Mouse (Mus musculus) embryonic facial prominence, embryonic 10.5 days (tissue): ENCODE measurements around the gene Ptges2. TPM values are rescaled to one million over a fixed set of nuclear protein-coding genes. Genes with fewer than 3 reads are reported as not detected.

Source experiments
- DNase-seq: peaks from one replicate; pipeline ENCODE4 v3.0.0-alpha.2; 2017; ENCODE audit warnings: low spot score
- H3K27ac ChIP-seq: fragments of 300-500 bp; sonication (generic); replicated peaks from 2 replicates; pipeline ENCODE4 v1.5.1; 2016; ENCODE audit warnings: mild to moderate bottlenecking
- H3K27me3 ChIP-seq: fragments of 300-500 bp; sonication (generic); replicated peaks from 2 replicates; pipeline ENCODE4 v1.6.1; 2016; ENCODE audit warnings: low read depth, mild to moderate bottlenecking; ENCODE audit not compliant: poor library complexity, severe bottlenecking
- H3K36me3 ChIP-seq: fragments of 300-500 bp; sonication (generic); replicated peaks from 2 replicates; pipeline ENCODE4 v1.6.1; 2016; ENCODE audit warnings: mild to moderate bottlenecking, moderate library complexity
- H3K4me1 ChIP-seq: fragments of 300-500 bp; sonication (generic); 2 replicates; pipeline ENCODE4 v1.6.1; 2016
- H3K4me3 ChIP-seq: fragments of 300-500 bp; sonication (generic); 2 replicates; pipeline ENCODE4 v1.5.1; 2016; ENCODE audit warnings: mild to moderate bottlenecking, moderate library complexity
- H3K9me3 ChIP-seq: fragments of 300-500 bp; sonication (generic); 2 replicates; pipeline ENCODE4 v1.6.1; 2016; ENCODE audit warnings: mild to moderate bottlenecking
- WGBS: fragments of 180-500 bp; shearing (Covaris S2); methylation state at CpG from one replicate; pipeline ENCODE4 v1.1.7; 2016; 5-methylcytosine and 5-hydroxymethylcytosine counted together
- polyA plus RNA-seq: library from polyadenylated mRNA; unstranded; fragments of >200 nt; fragmentation: Nextera tagmentation; extraction: Ambion mirVana; gene quantifications from 2 replicates; pipeline ENCODE4 v1.2.1, GENCODE M21; 2016

Ptges2 gene
- polyA plus RNA-seq, 1 experiment from 2014 or later = 32.5 TPM

DNA sequence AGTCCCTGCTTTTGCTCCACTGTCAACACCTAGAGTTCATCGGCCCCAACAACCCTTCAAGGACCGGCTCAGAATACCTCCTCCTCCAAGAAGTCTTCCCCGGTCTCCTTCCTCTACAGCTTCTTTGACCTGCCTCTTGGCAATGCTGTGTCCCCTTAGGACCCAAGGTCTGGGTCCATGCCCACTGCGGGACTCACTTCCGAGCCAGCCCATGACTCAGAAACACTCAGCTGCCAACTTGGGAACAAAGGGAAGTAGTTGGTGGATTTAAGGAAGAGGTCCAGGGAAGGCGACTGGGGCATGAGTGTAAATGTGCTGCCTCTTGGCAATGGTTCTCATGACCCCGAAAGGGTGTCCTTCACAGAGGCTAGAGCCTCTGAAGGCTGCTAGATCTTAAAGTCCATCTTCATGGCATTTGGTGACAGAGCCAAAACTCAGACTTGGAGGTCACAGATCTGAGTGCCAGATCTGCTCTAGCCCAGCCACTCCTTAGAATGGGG is 15.6 kb upstream of the Ptges2 start:
- H3K27ac ChIP-seq = no peak overlapping the region
- peaks cover 37% of the 10 kb centered on the region for H3K27me3 ChIP-seq
- no peak for DNase-seq
- peaks cover 16% of the 10 kb centered on the region for H3K4me1 ChIP-seq
- 94% methylated on average over 7 of the region's 7 CpGs for WGBS
- H3K9me3 ChIP-seq = no peaks in the 10 kb centered on the region
- H3K4me3 ChIP-seq = no peak overlapping the region
- peaks cover 49% of the 10 kb centered on the region for H3K36me3 ChIP-seq

DNA sequence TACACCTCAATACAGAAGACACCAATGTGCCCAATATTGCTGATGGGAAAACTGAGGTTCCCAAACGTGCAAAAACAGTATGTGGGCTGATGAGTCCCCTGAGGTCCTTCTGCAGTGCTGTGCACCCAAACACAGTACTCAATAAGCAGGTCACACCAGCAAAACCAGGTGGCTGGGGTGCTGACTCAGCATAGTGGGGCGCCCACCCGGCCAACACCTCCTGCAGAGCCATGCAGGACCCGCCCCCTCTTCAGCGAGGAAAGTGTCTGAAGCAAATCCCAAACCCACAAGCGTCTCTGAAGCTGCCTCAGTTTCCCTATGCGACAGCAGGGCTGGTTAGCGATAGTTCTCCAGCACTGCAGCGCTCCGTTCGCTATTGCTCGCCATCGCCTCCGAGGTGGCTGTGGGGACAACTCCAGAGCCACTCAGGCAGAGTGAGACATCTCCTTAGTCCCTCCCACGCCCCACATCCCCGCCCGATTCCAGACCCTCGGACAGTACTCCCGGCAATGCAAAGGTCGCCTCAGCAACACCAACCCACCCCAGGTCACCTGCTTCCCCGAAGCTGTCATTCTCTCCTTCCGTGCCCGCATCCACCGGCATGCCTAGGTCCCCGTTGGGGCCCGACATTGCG is 14.4 kb upstream of the Ptges2 start:
- H3K4me3 ChIP-seq = peak overlapping the region; percentile 71
- H3K36me3 ChIP-seq = peaks cover 37% of the 10 kb centered on the region
- DNase-seq = no peak
- no peaks in the 10 kb centered on the region for H3K9me3 ChIP-seq
- peak overlapping the region; percentile 42 for H3K27ac ChIP-seq
- 1% methylated on average over 27 of the region's 27 CpGs for WGBS
- peaks cover 43% of the 10 kb centered on the region for H3K27me3 ChIP-seq
- H3K4me1 ChIP-seq = peaks cover 20% of the 10 kb centered on the region

DNA sequence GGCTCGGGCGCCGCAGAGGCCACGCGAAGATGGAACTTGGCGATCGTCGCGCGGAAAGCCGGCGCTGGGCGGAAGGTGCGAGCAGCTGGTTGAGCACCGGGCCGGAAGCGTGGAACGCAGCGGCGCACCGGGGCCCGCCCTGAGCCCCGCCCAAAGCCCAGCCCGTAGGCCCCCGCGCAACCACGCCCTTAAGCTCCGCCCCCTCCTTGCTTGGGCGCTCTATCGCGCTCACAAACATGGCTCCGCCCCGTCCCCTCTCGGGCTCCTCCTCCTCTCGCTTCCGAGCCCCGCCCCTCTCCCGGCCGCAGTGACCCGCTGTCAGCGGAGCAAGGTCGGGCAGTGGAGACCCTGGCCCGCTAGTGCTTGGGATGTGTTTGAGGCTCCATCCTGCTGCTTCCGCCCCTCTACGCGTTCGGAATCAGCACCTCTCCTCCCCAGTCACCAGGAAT is 13.9 kb upstream of the Ptges2 start, which contains the start of gene 1110008P14Rik:
Gene 1110008P14Rik, minus strand, starts transcription at position 164 of the 449 bp plus-strand sequence.
- Histone ChIP-seq H3K36me3 (peaks cover 32% of the 10 kb centered on the region), H3K27me3 (peaks cover 43% of the 10 kb centered on the region), H3K4me1 (peaks cover 25% of the 10 kb centered on the region), H3K27ac (peak within 1 kb of the TSS; percentile 42), H3K9me3 (no peaks in the 10 kb centered on the region), H3K4me3 (peak within 1 kb of the TSS; percentile 71)
- WGBS = under 1% methylated on average over 47 of the region's 47 CpGs
- peak; percentile 95 for DNase-seq

DNA sequence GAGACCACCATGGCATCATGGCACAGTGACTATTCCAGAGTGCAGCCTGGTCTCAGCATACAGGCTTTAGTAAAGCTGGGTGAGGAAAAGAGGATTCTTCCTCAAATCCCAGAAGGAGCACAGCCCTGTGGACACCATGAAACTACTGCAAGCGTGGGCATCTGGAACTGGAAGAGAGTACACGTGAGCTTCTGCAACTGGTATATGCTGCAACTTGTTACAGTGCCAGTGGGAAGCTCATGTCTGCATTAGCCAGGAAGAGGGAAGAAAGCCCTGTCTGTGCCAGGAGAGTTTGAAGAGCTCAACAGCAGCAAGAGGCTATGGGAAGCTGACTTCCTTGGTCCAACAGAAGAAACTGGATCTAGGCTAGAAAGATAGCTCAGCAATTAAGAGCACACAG is 13.0 kb upstream of the Ptges2 start:
- peaks cover 25% of the 10 kb centered on the region for H3K4me1 ChIP-seq
- 92% methylated on average over 2 of the region's 2 CpGs for WGBS
- no peaks in the 10 kb centered on the region for H3K9me3 ChIP-seq
- no peak for DNase-seq
- H3K4me3 ChIP-seq = no peak overlapping the region; the same call in 1 of the 2 replicates
- H3K27ac ChIP-seq = no peak overlapping the region
- peaks cover 23% of the 10 kb centered on the region for H3K36me3 ChIP-seq
- peaks cover 43% of the 10 kb centered on the region for H3K27me3 ChIP-seq

DNA sequence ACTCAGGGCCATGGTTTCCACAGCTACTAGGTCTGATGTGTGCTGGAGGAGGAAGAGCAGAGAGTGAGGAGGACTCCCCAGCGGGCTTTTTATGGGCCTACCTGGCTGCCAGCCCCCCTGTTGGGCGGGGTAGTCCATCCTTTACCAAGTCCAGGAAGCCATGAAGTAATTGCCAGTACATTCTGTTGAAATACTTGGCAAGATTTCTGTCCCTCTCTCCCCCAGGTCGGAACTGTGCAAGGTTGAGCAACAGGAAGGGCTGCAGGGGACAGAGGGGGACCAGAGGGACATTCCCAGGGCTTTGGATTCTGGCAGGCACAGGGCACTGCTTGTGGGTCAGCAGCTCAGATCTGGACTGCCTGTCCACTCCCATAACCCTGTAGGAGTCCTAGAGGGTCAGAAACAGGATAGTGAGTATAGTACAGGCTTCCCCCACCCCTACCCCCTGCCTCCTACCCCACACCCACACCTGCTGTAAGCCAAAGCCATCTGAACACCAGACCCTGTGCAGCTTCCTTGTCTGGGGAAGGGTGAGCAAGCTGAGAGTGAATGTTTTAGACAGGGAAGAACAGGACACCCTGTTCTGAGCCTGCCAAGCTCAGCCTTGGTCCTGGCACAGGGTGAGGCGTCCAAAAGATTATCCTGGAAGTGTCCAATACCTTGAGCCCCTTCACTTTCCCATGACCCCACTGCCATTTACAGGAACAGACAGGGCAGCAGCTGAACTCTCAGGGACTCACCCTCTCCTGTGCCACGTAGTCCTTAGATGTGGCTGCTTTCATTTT is 7.8 kb upstream of the Ptges2 start, which contains the start of gene Lcn2:
Gene Lcn2, minus strand, starts transcription at position 547 of the 785 bp plus-strand sequence.
- H3K9me3 ChIP-seq = no peaks in the 10 kb centered on the region
- WGBS = 63% methylated on average over 5 of the region's 5 CpGs

DNA sequence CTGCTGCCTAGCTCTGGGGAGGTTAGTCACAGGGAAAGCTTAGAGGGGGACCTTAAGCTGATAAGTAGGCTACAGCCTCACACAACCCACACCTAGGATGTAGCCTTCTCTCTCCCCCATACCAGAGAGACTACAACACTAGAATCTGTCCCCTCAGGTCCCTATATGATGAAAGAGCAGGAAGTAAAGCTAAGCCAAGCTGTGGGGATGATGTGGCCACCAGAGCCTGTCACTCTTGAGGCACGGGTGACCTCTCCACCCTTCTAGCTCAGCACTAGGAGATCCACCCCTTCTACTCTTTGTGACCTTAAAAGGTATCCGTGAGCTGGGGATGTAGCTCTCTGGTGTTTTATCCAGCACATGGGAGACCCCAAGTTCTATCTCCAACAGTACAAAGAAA is 6.5 kb upstream of the Ptges2 start:
- 86% methylated on average over 2 of the region's 2 CpGs for WGBS
- Histone ChIP-seq H3K27me3 (0 out of 2 replicates have a peak, but pooled peaks cover 11% of the 10 kb centered on the region), H3K9me3 (no peaks in the 10 kb centered on the region), H3K4me3 (no peak overlapping the region), H3K27ac (peak overlapping the region; percentile 40), H3K4me1 (peaks cover 28% of the 10 kb centered on the region), H3K36me3 (no peaks in the 10 kb centered on the region)
- DNase-seq = no peak

More for the DNA sequence above, 7.8 kb upstream of the Ptges2 start, which contains the start of gene Lcn2:
- no peak for DNase-seq
- H3K27ac ChIP-seq = peak within 1 kb of the TSS; percentile 40
- no peaks in the 10 kb centered on the region for H3K36me3 ChIP-seq
- no peak within 1 kb of the TSS for H3K4me3 ChIP-seq
- peaks cover 28% of the 10 kb centered on the region for H3K4me1 ChIP-seq
- H3K27me3 ChIP-seq = peaks cover 24% of the 10 kb centered on the region

DNA sequence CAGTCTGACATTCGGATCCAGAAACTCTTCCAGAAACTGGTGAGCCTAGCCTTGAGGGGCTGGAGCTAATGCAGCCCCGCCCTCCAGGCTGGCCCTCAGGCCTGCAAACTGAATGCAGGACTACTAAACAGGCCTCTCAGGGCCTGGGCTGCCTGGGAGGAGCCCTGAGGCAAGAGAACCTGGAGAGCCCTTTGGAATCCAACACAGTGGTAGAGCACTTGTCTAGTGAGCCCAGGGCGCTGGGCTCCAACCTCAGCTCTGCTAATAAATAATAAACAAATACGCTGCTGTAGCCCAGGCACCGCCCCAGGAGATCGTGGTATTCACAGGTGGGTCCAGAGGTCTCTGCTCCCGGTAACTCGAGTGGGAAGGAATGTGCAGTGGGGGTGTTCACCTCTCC is 4.8 kb upstream of the Ptges2 start:
- Histone ChIP-seq H3K9me3 (no peaks in the 10 kb centered on the region), H3K27ac (0 out of 2 replicates have a peak overlapping the region, but pooled peaks have one; percentile 3), H3K4me3 (no peak overlapping the region), H3K27me3 (no peaks in the 10 kb centered on the region), H3K4me1 (peaks cover 35% of the 10 kb centered on the region), H3K36me3 (no peaks in the 10 kb centered on the region)
- no peak for DNase-seq
- 68% methylated on average over 8 of the region's 8 CpGs for WGBS

DNA sequence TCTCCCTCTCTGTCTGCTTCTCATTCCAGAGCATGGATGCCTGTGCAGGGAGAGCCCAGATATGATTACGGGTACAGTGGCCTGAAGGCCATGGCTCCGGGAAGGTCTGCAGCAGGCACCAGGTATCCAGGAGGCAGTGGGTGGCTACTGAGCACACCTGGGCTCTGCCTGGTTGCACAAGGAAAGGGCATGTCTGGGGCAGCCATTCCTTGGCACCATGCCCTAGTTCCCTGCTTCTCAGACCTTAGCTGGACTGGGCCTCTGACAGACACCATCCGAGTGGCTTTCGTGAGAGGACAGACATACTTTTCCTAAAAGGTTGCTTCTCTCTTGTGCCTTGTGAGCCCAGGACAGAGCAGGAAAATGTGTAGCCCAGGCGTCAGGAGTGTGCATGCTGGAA is 3.6 kb upstream of the Ptges2 start:
- no peak for DNase-seq
- WGBS = 88% methylated on average over 5 of the region's 5 CpGs
- Histone ChIP-seq H3K27me3 (no peaks in the 10 kb centered on the region), H3K9me3 (no peaks in the 10 kb centered on the region), H3K4me3 (no peak overlapping the region), H3K4me1 (peaks cover 36% of the 10 kb centered on the region), H3K36me3 (no peaks in the 10 kb centered on the region), H3K27ac (no peak overlapping the region)

DNA sequence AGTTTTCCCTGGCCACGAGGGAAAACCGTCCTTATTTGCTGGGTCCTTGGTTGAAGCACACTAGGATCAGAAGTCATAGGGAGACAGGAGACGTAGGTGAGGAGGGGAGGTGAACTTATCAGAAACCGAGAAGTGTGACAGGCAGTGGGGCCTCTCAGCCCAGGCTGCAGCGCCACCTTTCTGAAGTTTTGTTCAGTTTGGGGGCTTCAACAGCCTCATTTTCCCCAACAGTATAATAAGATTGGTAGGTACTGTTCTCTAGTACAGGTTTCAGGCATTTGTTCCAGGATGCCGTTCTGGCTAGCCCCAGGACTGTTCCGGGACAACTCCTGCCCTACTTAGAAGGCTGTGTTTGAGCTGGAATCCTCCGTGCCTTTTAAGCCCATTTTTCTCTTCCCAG is 723 bp upstream of the Ptges2 start:
- peak overlapping the region; percentile 89 for H3K27ac ChIP-seq

DNA sequence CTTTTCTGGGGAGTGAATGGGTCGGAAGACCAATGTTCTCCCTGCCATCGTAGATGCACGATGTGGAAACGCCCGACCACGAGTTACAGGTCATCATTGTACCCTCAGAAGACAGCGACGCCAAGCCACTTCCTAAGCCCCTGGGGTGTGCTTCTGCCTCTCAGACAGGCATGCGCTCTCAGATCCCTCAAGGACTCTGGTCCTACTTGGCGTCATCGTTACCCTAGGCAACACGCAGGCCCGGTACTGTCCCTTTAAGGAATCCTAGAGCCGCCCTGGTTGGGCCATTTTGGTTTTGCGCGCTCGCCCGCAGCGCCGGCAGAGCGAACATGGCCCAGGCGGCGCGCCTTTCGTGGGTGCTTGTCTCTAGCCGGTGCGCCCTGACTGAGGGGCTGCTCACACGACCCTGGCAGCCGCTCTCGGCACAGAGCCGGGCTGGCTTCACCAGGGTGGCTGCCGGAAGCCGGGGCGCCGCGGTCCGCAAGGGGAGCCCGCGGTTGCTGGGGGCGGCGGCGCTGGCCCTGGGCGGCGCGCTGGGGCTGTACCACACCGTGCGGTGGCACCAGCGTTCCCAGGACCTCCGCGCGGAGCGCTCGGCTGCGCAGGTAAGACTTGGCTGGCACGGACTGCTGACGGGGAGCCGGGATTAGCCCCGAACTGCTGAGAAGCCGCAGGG is 388 bp downstream of the Ptges2 start:
- under 1% methylated on average over 59 of the region's 59 CpGs for WGBS
- Histone ChIP-seq H3K4me1 (peaks cover 28% of the 10 kb centered on the region), H3K27me3 (no peaks in the 10 kb centered on the region), H3K27ac (peak overlapping the region; percentile 89), H3K9me3 (no peaks in the 10 kb centered on the region), H3K4me3 (peak overlapping the region; percentile 90), H3K36me3 (peaks cover 29% of the 10 kb centered on the region)
- DNase-seq = peak; percentile 93

More for the DNA sequence above, 723 bp upstream of the Ptges2 start:
- WGBS = 4% methylated on average over 8 of the region's 8 CpGs
- Histone ChIP-seq H3K4me1 (peaks cover 34% of the 10 kb centered on the region), H3K4me3 (peak overlapping the region; percentile 90), H3K27me3 (no peaks in the 10 kb centered on the region), H3K36me3 (peaks cover 18% of the 10 kb centered on the region), H3K9me3 (no peaks in the 10 kb centered on the region)
- peak; percentile 49 for DNase-seq

DNA sequence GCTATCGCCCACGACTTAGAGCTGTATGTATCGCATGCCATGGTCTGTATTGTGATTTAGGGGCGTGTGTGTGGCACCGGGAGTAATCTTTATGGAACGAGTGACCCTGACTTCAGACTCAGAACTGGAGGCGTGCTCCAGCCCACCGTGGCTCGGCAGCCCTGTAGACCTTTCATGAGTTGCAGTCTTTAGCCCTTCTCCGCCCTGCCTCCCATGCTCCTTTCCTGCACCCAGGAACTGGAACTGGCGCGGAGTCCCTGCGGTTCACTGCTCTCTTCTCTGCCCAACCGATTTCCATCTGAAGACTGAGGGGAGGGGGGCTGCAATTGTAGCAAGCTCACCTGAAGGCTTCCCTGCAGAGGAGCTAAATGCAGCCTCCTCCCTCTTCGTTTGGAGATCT is 999 bp downstream of the Ptges2 start:
- no peak for DNase-seq
- H3K9me3 ChIP-seq = no peaks in the 10 kb centered on the region
- WGBS = under 1% methylated on average over 15 of the region's 15 CpGs
- peak overlapping the region; percentile 89 for H3K27ac ChIP-seq
- H3K36me3 ChIP-seq = peaks cover 35% of the 10 kb centered on the region
- peaks cover 26% of the 10 kb centered on the region for H3K4me1 ChIP-seq
- H3K4me3 ChIP-seq = peak overlapping the region; percentile 90
- H3K27me3 ChIP-seq = no peaks in the 10 kb centered on the region

DNA sequence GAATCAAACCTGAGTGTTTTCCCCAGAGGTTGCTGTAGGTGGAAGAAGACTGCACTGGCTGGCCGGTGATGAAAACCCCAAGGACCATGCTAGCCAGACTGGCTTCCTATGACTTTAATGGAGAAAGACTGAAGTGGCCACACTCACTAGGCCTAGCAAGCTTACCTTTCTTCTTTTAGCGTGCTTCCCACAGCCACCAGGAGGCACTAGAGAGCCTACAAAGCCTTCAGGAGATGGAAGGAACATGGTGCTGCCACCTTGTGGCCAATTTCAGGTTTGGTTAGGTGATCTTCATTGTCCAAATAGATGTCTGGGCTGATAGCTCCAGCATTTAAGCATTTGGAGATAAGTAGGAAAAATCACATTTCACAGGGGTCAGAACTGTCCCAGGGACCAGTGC is 9.0 kb downstream of the Ptges2 start:
- H3K9me3 ChIP-seq = no peaks in the 10 kb centered on the region
- H3K27ac ChIP-seq = no peak overlapping the region
- no peaks in the 10 kb centered on the region for H3K27me3 ChIP-seq
- 13% methylated on average over 2 of the region's 2 CpGs for WGBS
- peak; percentile 92 for DNase-seq
- no peak overlapping the region for H3K4me3 ChIP-seq
- H3K36me3 ChIP-seq = peaks cover 38% of the 10 kb centered on the region
- peaks cover 14% of the 10 kb centered on the region for H3K4me1 ChIP-seq
